Mouse (Mus musculus) liver, adult 2 months (tissue): ENCODE results near the gene Dhh.

Experiments used
- CTCF ChIP-seq: fragments of 200-500 bp; IDR thresholded peaks from 2 replicates; pipeline ENCODE4 v1.5.1; 2011; ENCODE audit warnings: low read depth, low read length, control low read depth
- POLR2A ChIP-seq: fragments of 200-500 bp; IDR thresholded peaks from 2 replicates; pipeline ENCODE4 v1.6.1; 2011; ENCODE audit warnings: low read length, control low read depth; ENCODE audit not compliant: insufficient read depth; ENCODE audit errors: extremely low read depth

DNA sequence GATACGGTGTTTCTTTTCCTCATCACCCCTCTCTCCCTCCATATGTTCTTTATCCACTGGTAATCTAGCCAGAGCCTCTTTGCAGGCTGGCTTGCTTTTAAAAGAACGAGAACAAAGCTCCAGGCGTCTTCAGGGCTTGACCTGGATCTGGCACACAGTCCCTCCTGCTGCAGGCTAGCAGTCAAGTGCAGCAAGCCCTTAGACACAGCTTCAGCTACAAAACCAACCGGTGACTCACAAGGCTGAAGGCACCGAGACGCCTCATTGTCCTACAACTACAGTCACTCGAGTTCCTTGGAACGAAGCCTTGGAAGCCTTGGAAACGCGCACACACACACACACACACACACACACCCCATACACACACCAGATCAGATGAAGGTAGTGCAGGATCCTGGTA lies 42.5 kb upstream of the Dhh start:
- TF ChIP-seq CTCF (no peak), POLR2A (no peak)
